Mouse (Mus musculus) forebrain, embryonic 12.5 days (tissue): ENCODE results near the gene Fam243. TPM values are rescaled to one million over a fixed set of nuclear protein-coding genes. Genes with fewer than 3 reads are reported as not detected.

ENCODE experiments used
- ATAC-seq: fragments of 200-750 bp; cut with Nextera tagmentation; 2 replicates; pipeline ENCODE4 v1.8.0; 2017; ENCODE audit warnings: moderate TSS enrichment; ENCODE audit not compliant: low FRiP score
- H3K27ac ChIP-seq: fragments of 300-500 bp; sonication (generic); 2 replicates; pipeline ENCODE4 v1.5.1; 2016; ENCODE audit warnings: mild to moderate bottlenecking
- H3K27me3 ChIP-seq: fragments of 300-500 bp; sonication (generic); 2 replicates; pipeline ENCODE4 v1.6.1; 2016; ENCODE audit warnings: mild to moderate bottlenecking
- H3K36me3 ChIP-seq: fragments of 300-500 bp; sonication (generic); replicated peaks from 2 replicates; pipeline ENCODE4 v1.6.1; 2016; ENCODE audit warnings: mild to moderate bottlenecking
- H3K4me1 ChIP-seq: fragments of 300-500 bp; sonication (generic); 2 replicates; pipeline ENCODE4 v1.6.1; 2016
- H3K4me2 ChIP-seq: fragments of 300-500 bp; sonication (generic); 2 replicates; pipeline ENCODE4 v1.6.1; 2016; ENCODE audit warnings: mild to moderate bottlenecking, moderate library complexity
- H3K4me3 ChIP-seq: fragments of 300-500 bp; sonication (generic); replicated peaks from 2 replicates; pipeline ENCODE4 v1.5.1; 2016; ENCODE audit warnings: mild to moderate bottlenecking
- H3K9ac ChIP-seq: fragments of 300-500 bp; sonication (generic); 2 replicates; pipeline ENCODE4 v1.6.1; 2016; ENCODE audit warnings: mild to moderate bottlenecking
- H3K9me3 ChIP-seq: fragments of 300-500 bp; sonication (generic); 2 replicates; pipeline ENCODE4 v1.6.1; 2016
- WGBS: fragments of 180-500 bp; shearing (Covaris S2); methylation state at CpG from one replicate; pipeline ENCODE4 v1.1.7; 2016; 5-methylcytosine and 5-hydroxymethylcytosine counted together
- polyA plus RNA-seq: library from polyadenylated mRNA; unstranded; fragments of >200 nt; fragmentation: Nextera tagmentation; extraction: Ambion mirVana; gene quantifications from 2 replicates; pipeline ENCODE4 v1.2.1, GENCODE M21; 2016

The Fam243 gene
- not detected in 2 replicates for polyA plus RNA-seq

- no peak for ATAC-seq
- no peak within 1 kb of the TSS for H3K27ac ChIP-seq
- peaks cover 19% of the 10 kb centered on the region for H3K4me1 ChIP-seq
- 88% methylated on average over 8 of the region's 8 CpGs for WGBS
- no peak within 1 kb of the TSS for H3K4me3 ChIP-seq
- no peak within 1 kb of the TSS for H3K9ac ChIP-seq
- H3K9me3 ChIP-seq = no peaks in the 10 kb centered on the region
- no peak within 1 kb of the TSS for H3K4me2 ChIP-seq
- H3K27me3 ChIP-seq = no peaks in the 10 kb centered on the region
- H3K36me3 ChIP-seq = no peaks in the 10 kb centered on the region
Observed at GRCm38 (mm10) chr16:92321341-92321740, at the start of gene Fam243. Gene Fam243, minus strand, starts transcription at chr16:92321441.

DNA sequence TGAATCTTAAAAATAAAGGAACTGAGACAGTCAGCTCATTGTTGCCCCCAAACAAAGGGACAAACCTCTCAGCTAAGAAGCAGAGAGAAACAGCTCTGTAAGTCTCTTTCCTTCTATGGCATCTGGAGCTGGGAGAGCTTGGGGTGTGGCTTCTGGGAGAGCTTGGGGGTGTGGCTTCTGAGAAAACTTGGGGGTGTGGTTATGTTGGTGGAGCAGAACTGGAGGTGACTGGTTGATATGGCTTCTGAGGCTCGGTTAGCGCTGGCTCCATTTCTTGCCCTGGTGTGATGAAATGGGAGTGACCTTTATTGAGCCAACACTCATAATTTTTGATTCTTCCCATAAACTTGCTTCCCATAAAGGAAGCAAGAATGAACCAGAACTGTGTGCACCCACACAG is 48.0 kb upstream of the Fam243 start:
- no peaks in the 10 kb centered on the region; the same call in 1 of the 2 replicates for H3K27me3 ChIP-seq
- no peaks in the 10 kb centered on the region for H3K36me3 ChIP-seq
- no peak for ATAC-seq
- H3K4me1 ChIP-seq = peaks cover 25% of the 10 kb centered on the region
- no peaks in the 10 kb centered on the region for H3K9me3 ChIP-seq
- no peak overlapping the region for H3K27ac ChIP-seq
- no peak overlapping the region for H3K4me3 ChIP-seq
- no peak overlapping the region for H3K4me2 ChIP-seq
- 31% methylated on average over 2 of the region's 2 CpGs for WGBS
- no peak overlapping the region for H3K9ac ChIP-seq

- Histone ChIP-seq H3K9me3 (no peaks in the 10 kb centered on the region), H3K4me3 (no peak overlapping the region), H3K9ac (no peak overlapping the region), H3K36me3 (no peaks in the 10 kb centered on the region), H3K27ac (no peak overlapping the region), H3K4me1 (peaks cover 11% of the 10 kb centered on the region), H3K4me2 (no peak overlapping the region), H3K27me3 (peaks cover 3% of the 10 kb centered on the region; the same call in 1 of the 2 replicates)
- WGBS = 54% methylated on average over 7 of the region's 7 CpGs
- no peak for ATAC-seq
Observed at GRCm38 (mm10) chr16:92365477-92365876, 44.2 kb upstream of the Fam243 start.

GRCm38 (mm10) chr16:92360711-92361110 is 39.5 kb upstream of the Fam243 start:
- Histone ChIP-seq H3K9ac (no peak overlapping the region), H3K9me3 (no peaks in the 10 kb centered on the region), H3K4me2 (no peak overlapping the region), H3K36me3 (no peaks in the 10 kb centered on the region), H3K27ac (no peak overlapping the region), H3K27me3 (peaks cover 15% of the 10 kb centered on the region; the same call in 1 of the 2 replicates), H3K4me1 (peaks cover 14% of the 10 kb centered on the region), H3K4me3 (no peak overlapping the region)
- ATAC-seq = no peak
- WGBS = 81% methylated on average over 7 of the region's 7 CpGs

DNA sequence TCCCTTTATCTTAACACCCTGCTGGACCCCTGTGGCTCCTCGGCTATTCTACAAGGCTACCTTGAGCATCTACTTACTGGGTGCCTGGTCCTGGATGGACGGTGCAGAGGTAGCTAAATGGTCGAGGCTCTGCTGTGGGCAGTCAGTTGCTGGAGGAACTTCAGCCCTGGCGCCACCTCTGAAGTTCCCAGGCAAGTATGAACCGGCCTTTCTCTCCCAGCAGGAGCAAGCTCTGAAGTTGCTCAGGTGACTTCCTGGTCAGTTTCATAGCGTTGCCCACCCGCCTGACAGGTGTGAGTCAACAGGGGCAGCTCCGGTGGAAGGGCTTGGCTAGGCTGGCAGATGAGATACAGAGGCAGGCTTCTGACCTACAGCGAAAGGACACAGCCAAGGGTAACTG is 38.0 kb upstream of the Fam243 start, which contains the start of gene Kcne1:
Gene Kcne1 (minus strand): TSS at position 240 of the 400 bp plus-strand sequence.
- Histone ChIP-seq H3K9ac (no peak within 1 kb of the TSS), H3K27me3 (peaks cover 15% of the 10 kb centered on the region; the same call in 1 of the 2 replicates), H3K9me3 (no peaks in the 10 kb centered on the region), H3K36me3 (no peaks in the 10 kb centered on the region), H3K4me3 (no peak within 1 kb of the TSS), H3K27ac (no peak within 1 kb of the TSS), H3K4me2 (no peak within 1 kb of the TSS), H3K4me1 (peaks cover 12% of the 10 kb centered on the region)
- WGBS = 63% methylated on average over 9 of the region's 9 CpGs
- no peak for ATAC-seq

GRCm38 (mm10) chr16:92358734-92359133 is 37.5 kb upstream of the Fam243 start:
- Histone ChIP-seq H3K9ac (no peak overlapping the region), H3K27me3 (peaks cover 15% of the 10 kb centered on the region; the same call in 1 of the 2 replicates), H3K36me3 (no peaks in the 10 kb centered on the region), H3K27ac (no peak overlapping the region), H3K4me1 (peaks cover 12% of the 10 kb centered on the region), H3K4me2 (no peak overlapping the region), H3K9me3 (no peaks in the 10 kb centered on the region), H3K4me3 (no peak overlapping the region)
- peak; percentile 57 for ATAC-seq
- 23% methylated on average over 9 of the region's 9 CpGs for WGBS

GRCm38 (mm10) chr16:92357566-92357965 is 36.3 kb upstream of the Fam243 start:
- H3K4me3 ChIP-seq = no peak overlapping the region
- no peak for ATAC-seq
- H3K27ac ChIP-seq = no peak overlapping the region
- H3K27me3 ChIP-seq = peaks cover 12% of the 10 kb centered on the region; the same call in 1 of the 2 replicates
- no peak overlapping the region for H3K9ac ChIP-seq
- no peaks in the 10 kb centered on the region for H3K36me3 ChIP-seq
- 29% methylated on average over 10 of the region's 10 CpGs for WGBS
- peaks cover 12% of the 10 kb centered on the region for H3K4me1 ChIP-seq
- H3K4me2 ChIP-seq = no peak overlapping the region
- no peaks in the 10 kb centered on the region for H3K9me3 ChIP-seq

DNA sequence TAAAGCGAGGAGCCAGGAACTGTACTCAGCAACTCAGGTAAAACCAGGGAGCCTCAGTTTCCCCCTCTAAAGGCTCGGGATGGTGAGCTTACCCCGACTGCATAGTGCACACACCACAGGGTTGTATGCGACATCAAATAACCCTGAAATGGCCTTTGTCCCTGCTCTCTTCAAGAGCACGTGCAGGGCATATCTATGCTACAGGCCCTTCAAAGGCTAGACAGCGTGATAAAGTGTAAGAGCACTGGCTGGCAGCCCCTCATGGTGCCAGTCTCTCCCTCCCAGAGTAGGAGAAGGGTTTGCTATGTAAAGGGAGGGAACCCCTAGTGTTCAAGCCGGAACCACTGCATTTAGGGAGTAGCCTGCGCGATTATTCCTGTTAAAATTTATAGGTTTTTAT is 35.8 kb upstream of the Fam243 start:
- no peak overlapping the region for H3K4me2 ChIP-seq
- no peaks in the 10 kb centered on the region for H3K36me3 ChIP-seq
- ATAC-seq = no peak
- H3K9ac ChIP-seq = no peak overlapping the region
- H3K4me3 ChIP-seq = no peak overlapping the region
- peaks cover 12% of the 10 kb centered on the region for H3K4me1 ChIP-seq
- WGBS = 74% methylated on average over 9 of the region's 9 CpGs
- H3K9me3 ChIP-seq = no peaks in the 10 kb centered on the region
- no peak overlapping the region for H3K27ac ChIP-seq
- peaks cover 12% of the 10 kb centered on the region; the same call in 1 of the 2 replicates for H3K27me3 ChIP-seq

GRCm38 (mm10) chr16:92355982-92356381 is 34.7 kb upstream of the Fam243 start:
- 77% methylated on average over 11 of the region's 11 CpGs for WGBS
- H3K27me3 ChIP-seq = peaks cover 12% of the 10 kb centered on the region; the same call in 1 of the 2 replicates
- H3K27ac ChIP-seq = no peak overlapping the region
- ATAC-seq = no peak
- H3K4me2 ChIP-seq = no peak overlapping the region
- H3K4me3 ChIP-seq = no peak overlapping the region
- H3K36me3 ChIP-seq = no peaks in the 10 kb centered on the region
- no peaks in the 10 kb centered on the region for H3K9me3 ChIP-seq
- H3K9ac ChIP-seq = no peak overlapping the region
- H3K4me1 ChIP-seq = peaks cover 12% of the 10 kb centered on the region

- H3K27me3 ChIP-seq = peaks cover 12% of the 10 kb centered on the region; the same call in 1 of the 2 replicates
- no peak for ATAC-seq
Observed at GRCm38 (mm10) chr16:92355366-92355765, 34.1 kb upstream of the Fam243 start.

GRCm38 (mm10) chr16:92353897-92354296 is 32.7 kb upstream of the Fam243 start:
- 68% methylated on average over 2 of the region's 2 CpGs for WGBS
- Histone ChIP-seq H3K4me3 (no peak overlapping the region), H3K9me3 (no peaks in the 10 kb centered on the region), H3K36me3 (no peaks in the 10 kb centered on the region), H3K27me3 (peaks cover 4% of the 10 kb centered on the region; the same call in 1 of the 2 replicates), H3K27ac (no peak overlapping the region), H3K4me2 (no peak overlapping the region), H3K9ac (no peak overlapping the region), H3K4me1 (peaks cover 11% of the 10 kb centered on the region)
- no peak for ATAC-seq

More at GRCm38 (mm10) chr16:92355366-92355765, 34.1 kb upstream of the Fam243 start:
- Histone ChIP-seq H3K4me3 (no peak overlapping the region), H3K36me3 (no peaks in the 10 kb centered on the region), H3K27ac (no peak overlapping the region), H3K9me3 (no peaks in the 10 kb centered on the region), H3K4me1 (peaks cover 12% of the 10 kb centered on the region), H3K9ac (no peak overlapping the region), H3K4me2 (no peak overlapping the region)
- WGBS = 87% methylated on average over 5 of the region's 5 CpGs

DNA sequence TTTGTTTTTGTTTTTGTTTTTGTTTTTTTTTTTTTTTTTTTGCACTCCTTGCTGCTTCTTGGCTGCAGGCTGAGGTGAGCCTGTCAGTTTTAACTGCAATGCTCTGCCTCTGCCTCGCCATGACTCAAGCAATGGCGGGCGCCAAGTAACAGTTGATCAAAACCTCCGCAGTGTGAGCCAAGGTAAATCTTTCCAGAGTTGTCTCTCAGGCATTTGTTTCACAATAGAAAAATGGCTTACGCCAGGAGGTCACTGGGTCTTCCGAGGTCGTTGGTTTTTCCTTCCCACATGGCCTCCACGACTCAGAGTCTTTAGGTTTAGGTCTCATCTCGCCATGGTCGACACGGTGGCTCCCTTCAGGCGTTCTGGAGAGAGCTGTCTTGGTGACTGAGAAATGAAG is 32.1 kb upstream of the Fam243 start:
- H3K9me3 ChIP-seq = no peaks in the 10 kb centered on the region
- no peaks in the 10 kb centered on the region for H3K27me3 ChIP-seq
- ATAC-seq = no peak
- 86% methylated on average over 12 of the region's 12 CpGs for WGBS
- H3K4me3 ChIP-seq = no peak overlapping the region
- no peak overlapping the region for H3K4me2 ChIP-seq
- no peak overlapping the region for H3K9ac ChIP-seq
- no peak overlapping the region for H3K27ac ChIP-seq
- H3K36me3 ChIP-seq = no peaks in the 10 kb centered on the region
- H3K4me1 ChIP-seq = peaks cover 7% of the 10 kb centered on the region

- Histone ChIP-seq H3K4me2 (no peak overlapping the region), H3K27ac (no peak overlapping the region), H3K27me3 (no peaks in the 10 kb centered on the region), H3K36me3 (no peaks in the 10 kb centered on the region), H3K9me3 (no peaks in the 10 kb centered on the region), H3K4me3 (no peak overlapping the region), H3K9ac (no peak overlapping the region), H3K4me1 (peaks cover 8% of the 10 kb centered on the region)
- 88% methylated on average over 12 of the region's 12 CpGs for WGBS
- ATAC-seq = no peak
Observed at GRCm38 (mm10) chr16:92348941-92349340, 27.7 kb upstream of the Fam243 start.
